Mouse (Mus musculus): Measurements from ENCODE around the gene Rasgrf1.

Rasgrf1 gene

GRCm38 (mm10) chr9:89909131-89910010 lies at the start of gene Rasgrf1:
Gene Rasgrf1, plus strand, starts transcription at chr9:89909908.
- DNase-seq (ENCODE audit: low read depth, low spot score) = peak; percentile 42

- DNase-seq (ENCODE audit: low read depth, low spot score) = no peak
Observed at GRCm38 (mm10) chr9:89860145-89860544, 49.6 kb upstream of the Rasgrf1 start.

- no peak for DNase-seq (ENCODE audit: low read depth, low spot score)
Observed at GRCm38 (mm10) chr9:89860584-89860983, 49.1 kb upstream of the Rasgrf1 start.

- DNase-seq (ENCODE audit: low read depth, low spot score) = no peak
Observed at GRCm38 (mm10) chr9:89867141-89867540, 42.6 kb upstream of the Rasgrf1 start.

GRCm38 (mm10) chr9:89868093-89868729 lies 41.5 kb upstream of the Rasgrf1 start:
- DNase-seq (ENCODE audit: low read depth, low spot score) = no peak

GRCm38 (mm10) chr9:89869594-89869993 lies 40.1 kb upstream of the Rasgrf1 start:
- no peak for DNase-seq (ENCODE audit: low read depth, low spot score)

- no peak for DNase-seq (ENCODE audit: low read depth, low spot score)
Observed at GRCm38 (mm10) chr9:89870531-89871150, 39.1 kb upstream of the Rasgrf1 start.

- DNase-seq (ENCODE audit: low read depth, low spot score) = no peak
Observed at GRCm38 (mm10) chr9:89872137-89872536, 37.6 kb upstream of the Rasgrf1 start.

GRCm38 (mm10) chr9:89874434-89874833 lies 35.3 kb upstream of the Rasgrf1 start:
- DNase-seq (ENCODE audit: low read depth, low spot score) = no peak

GRCm38 (mm10) chr9:89875551-89875950 lies 34.2 kb upstream of the Rasgrf1 start:
- no peak for DNase-seq (ENCODE audit: low read depth, low spot score)

- DNase-seq (ENCODE audit: low read depth, low spot score) = no peak
Observed at GRCm38 (mm10) chr9:89878471-89879020, 31.2 kb upstream of the Rasgrf1 start.

- DNase-seq (ENCODE audit: low read depth, low spot score) = no peak
Observed at GRCm38 (mm10) chr9:89879574-89879973, 30.1 kb upstream of the Rasgrf1 start.

GRCm38 (mm10) chr9:89881552-89881951 lies 28.2 kb upstream of the Rasgrf1 start:
- DNase-seq (ENCODE audit: low read depth, low spot score) = no peak

- peak; percentile 14 for DNase-seq (ENCODE audit: low read depth, low spot score)
Observed at GRCm38 (mm10) chr9:89882583-89882982, 27.1 kb upstream of the Rasgrf1 start.

GRCm38 (mm10) chr9:89885701-89886218 lies 23.9 kb upstream of the Rasgrf1 start:
- DNase-seq (ENCODE audit: low read depth, low spot score) = no peak

- no peak for DNase-seq (ENCODE audit: low read depth, low spot score)
Observed at GRCm38 (mm10) chr9:89891534-89892293, 18.0 kb upstream of the Rasgrf1 start.

GRCm38 (mm10) chr9:89892540-89893188 lies 17.0 kb upstream of the Rasgrf1 start:
- no peak for DNase-seq (ENCODE audit: low read depth, low spot score)

- DNase-seq (ENCODE audit: low read depth, low spot score) = no peak
Observed at GRCm38 (mm10) chr9:89900111-89900824, 9.4 kb upstream of the Rasgrf1 start.

- no peak for DNase-seq (ENCODE audit: low read depth, low spot score)
Observed at GRCm38 (mm10) chr9:89901184-89901583, 8.5 kb upstream of the Rasgrf1 start.

- DNase-seq (ENCODE audit: low read depth, low spot score) = no peak
Observed at GRCm38 (mm10) chr9:89902813-89903212, 6.9 kb upstream of the Rasgrf1 start.

Data from retina, postnatal 7 days (tissue).